Mouse (Mus musculus): ENCODE results near the gene R3hdm4.

The R3hdm4 gene

GRCm38 (mm10) chr10:79942988-79943387, 22.0 kb upstream of the R3hdm4 start:
- DNase-seq (ENCODE audit: low read depth, low spot score), result no peak

- DNase-seq (ENCODE audit: low read depth, low spot score), result no peak
Observed at GRCm38 (mm10) chr10:79940749-79941148, 19.7 kb upstream of the R3hdm4 start.

GRCm38 (mm10) chr10:79937775-79938526, 16.9 kb upstream of the R3hdm4 start:
- DNase-seq (ENCODE audit: low read depth, low spot score), result no peak

- peak; percentile 92 for DNase-seq (ENCODE audit: low read depth, low spot score)
Observed at GRCm38 (mm10) chr10:79936911-79937441, 16.0 kb upstream of the R3hdm4 start.

- DNase-seq (ENCODE audit: low read depth, low spot score), result no peak
Observed at GRCm38 (mm10) chr10:79936284-79936910, 15.4 kb upstream of the R3hdm4 start.

- DNase-seq (ENCODE audit: low read depth, low spot score), result no peak
Observed at GRCm38 (mm10) chr10:79934794-79935569, 14.0 kb upstream of the R3hdm4 start.

GRCm38 (mm10) chr10:79934272-79934721, 13.3 kb upstream of the R3hdm4 start:
- DNase-seq (ENCODE audit: low read depth, low spot score), result no peak

GRCm38 (mm10) chr10:79933861-79934260, 12.9 kb upstream of the R3hdm4 start:
- no peak for DNase-seq (ENCODE audit: low read depth, low spot score)

GRCm38 (mm10) chr10:79933145-79933679, 12.2 kb upstream of the R3hdm4 start:
- no peak for DNase-seq (ENCODE audit: low read depth, low spot score)

- DNase-seq (ENCODE audit: low read depth, low spot score), result no peak
Observed at GRCm38 (mm10) chr10:79932736-79933135, 11.7 kb upstream of the R3hdm4 start.

GRCm38 (mm10) chr10:79931797-79932196, 10.8 kb upstream of the R3hdm4 start:
- DNase-seq (ENCODE audit: low read depth, low spot score), result no peak

- DNase-seq (ENCODE audit: low read depth, low spot score), result no peak
Observed at GRCm38 (mm10) chr10:79930826-79931186, 9.8 kb upstream of the R3hdm4 start.

GRCm38 (mm10) chr10:79929967-79930825, 9.2 kb upstream of the R3hdm4 start:
- no peak for DNase-seq (ENCODE audit: low read depth, low spot score)

- DNase-seq (ENCODE audit: low read depth, low spot score), result no peak
Observed at GRCm38 (mm10) chr10:79928907-79929701, 8.1 kb upstream of the R3hdm4 start.

- DNase-seq (ENCODE audit: low read depth, low spot score), result peak; percentile 63
Observed at GRCm38 (mm10) chr10:79928030-79928694, 7.2 kb upstream of the R3hdm4 start.

- DNase-seq (ENCODE audit: low read depth, low spot score), result peak; percentile 65
Observed at GRCm38 (mm10) chr10:79927324-79928029, 6.5 kb upstream of the R3hdm4 start.

GRCm38 (mm10) chr10:79926491-79927323, 5.7 kb upstream of the R3hdm4 start, which contains the start of gene Arid3a:
Gene Arid3a (plus strand): TSS chr10:79927043.
- DNase-seq (ENCODE audit: low read depth, low spot score), result peak; percentile 97
